Mouse (Mus musculus) ovary, postnatal 10 days (tissue): ENCODE results near the gene Pcyox1.

Source experiments
- DNase-seq: peaks from one replicate; pipeline ENCODE4 v3.0.0; 2022; ENCODE audit warnings: low spot score

Pcyox1 gene

GRCm38 (mm10) chr6:86396581-86397256 is at the start of gene Pcyox1:
TSS of gene Pcyox1 (minus strand) at chr6:86397154.
- DNase-seq = peak; percentile 84

- DNase-seq = no peak
Measured at GRCm38 (mm10) chr6:86445551-86445950, 48.6 kb upstream of the Pcyox1 start.

GRCm38 (mm10) chr6:86441571-86441970 is 44.6 kb upstream of the Pcyox1 start:
- DNase-seq = no peak

- no peak for DNase-seq
Measured at GRCm38 (mm10) chr6:86439531-86439930, 42.6 kb upstream of the Pcyox1 start.

GRCm38 (mm10) chr6:86439119-86439496 is 42.2 kb upstream of the Pcyox1 start:
- DNase-seq = no peak

GRCm38 (mm10) chr6:86438272-86439118 is 41.5 kb upstream of the Pcyox1 start, which contains the start of gene C87436:
TSS of gene C87436 (plus strand) at chr6:86438374.
- DNase-seq = peak; percentile 86

GRCm38 (mm10) chr6:86437711-86438110 is 40.8 kb upstream of the Pcyox1 start:
- DNase-seq = peak; percentile 25

- DNase-seq = no peak
Measured at GRCm38 (mm10) chr6:86433696-86434095, 36.7 kb upstream of the Pcyox1 start.

GRCm38 (mm10) chr6:86431531-86431930 is 34.6 kb upstream of the Pcyox1 start:
- DNase-seq = no peak

- no peak for DNase-seq
Measured at GRCm38 (mm10) chr6:86426358-86426757, 29.4 kb upstream of the Pcyox1 start, which contains the start of gene Gm44790. TSS of gene Gm44790 (plus strand) at chr6:86426658.

- no peak for DNase-seq
Measured at GRCm38 (mm10) chr6:86420491-86420890, 23.5 kb upstream of the Pcyox1 start.

- DNase-seq = no peak
Measured at GRCm38 (mm10) chr6:86419239-86419638, 22.3 kb upstream of the Pcyox1 start.

GRCm38 (mm10) chr6:86418711-86419110 is 21.8 kb upstream of the Pcyox1 start:
- no peak for DNase-seq

GRCm38 (mm10) chr6:86406306-86406705 is 9.4 kb upstream of the Pcyox1 start:
- DNase-seq = no peak

- no peak for DNase-seq
Measured at GRCm38 (mm10) chr6:86404996-86405395, 8.0 kb upstream of the Pcyox1 start.

GRCm38 (mm10) chr6:86404100-86404861 is 7.3 kb upstream of the Pcyox1 start, which contains the start of gene Tia1:
TSS of gene Tia1 (plus strand) at chr6:86404219.
- peak; percentile 88 for DNase-seq

GRCm38 (mm10) chr6:86403728-86404099 is 6.8 kb upstream of the Pcyox1 start:
- peak; percentile 91 for DNase-seq

GRCm38 (mm10) chr6:86402681-86403607 is 6.0 kb upstream of the Pcyox1 start:
- DNase-seq = no peak

- no peak for DNase-seq
Measured at GRCm38 (mm10) chr6:86400972-86401371, 4.0 kb upstream of the Pcyox1 start.

- no peak for DNase-seq
Measured at GRCm38 (mm10) chr6:86399995-86400394, 3.0 kb upstream of the Pcyox1 start.

GRCm38 (mm10) chr6:86398986-86399385 is 2.0 kb upstream of the Pcyox1 start:
- no peak for DNase-seq
